Mouse (Mus musculus) stomach, postnatal 0 days (tissue): ENCODE results near the gene Fbxl4. TPM values are rescaled to one million over a fixed set of nuclear protein-coding genes. Genes with fewer than 3 reads are reported as not detected.

Source experiments
- ATAC-seq: fragments of 200-750 bp; cut with Nextera tagmentation; 2 replicates; pipeline ENCODE4 v1.8.0; 2017; ENCODE audit not compliant: low FRiP score, low TSS enrichment
- DNase-seq: peaks from one replicate; pipeline ENCODE4 v3.0.0-alpha.2; 2016; ENCODE audit warnings: low spot score
- H3K27ac ChIP-seq: fragments of 300-500 bp; sonication (generic); replicated peaks from 2 replicates; pipeline ENCODE4 v1.5.1; 2014; ENCODE audit warnings: mild to moderate bottlenecking, control low read depth
- H3K27me3 ChIP-seq: fragments of 300-500 bp; sonication (generic); 2 replicates; pipeline ENCODE4 v1.6.1; 2014; ENCODE audit warnings: low read length; ENCODE audit not compliant: control insufficient read depth, insufficient read depth
- H3K36me3 ChIP-seq: fragments of 300-500 bp; sonication (generic); 2 replicates; pipeline ENCODE4 v1.6.1; 2014; ENCODE audit warnings: low read length, mixed read lengths; ENCODE audit not compliant: control insufficient read depth, insufficient read depth
- H3K4me1 ChIP-seq: fragments of 300-500 bp; sonication (generic); replicated peaks from 2 replicates; pipeline ENCODE4 v1.6.1; 2014; ENCODE audit warnings: antibody characterized with exemption; ENCODE audit not compliant: control insufficient read depth, insufficient read depth
- H3K4me2 ChIP-seq: fragments of 300-500 bp; sonication (generic); replicated peaks from 2 replicates; pipeline ENCODE4 v1.6.1; 2014; ENCODE audit warnings: low read depth, mild to moderate bottlenecking, control low read depth, moderate library complexity
- H3K4me3 ChIP-seq: fragments of 300-500 bp; sonication (generic); 2 replicates; pipeline ENCODE4 v1.5.1; 2014; ENCODE audit warnings: low read depth, low read length, control low read depth
- H3K9ac ChIP-seq: fragments of 300-500 bp; sonication (generic); 2 replicates; pipeline ENCODE4 v1.6.1; 2014; ENCODE audit warnings: mild to moderate bottlenecking, low read length, control low read depth, mixed read lengths
- H3K9me3 ChIP-seq: fragments of 300-500 bp; sonication (generic); 2 replicates; pipeline ENCODE4 v1.6.1; 2016; ENCODE audit warnings: low read length; ENCODE audit not compliant: control insufficient read depth
- CTCF ChIP-seq: IDR thresholded peaks from 2 replicates; pipeline ENCODE4 v1.5.1; 2016; ENCODE audit warnings: antibody characterized with exemption, low read depth, mild to moderate bottlenecking, moderate library complexity
- EP300 ChIP-seq: optimal IDR thresholded peaks from 2 replicates; pipeline ENCODE3; 2016; ENCODE audit warnings: antibody characterized with exemption
- WGBS: fragments of 180-500 bp; shearing (Covaris S2); extraction: QIAGEN DNeasy Blood & Tissue Kit; methylation state at CpG from one replicate; pipeline ENCODE4 v1.1.7; 2014; 5-methylcytosine and 5-hydroxymethylcytosine counted together
- polyA plus RNA-seq: library from polyadenylated mRNA; unstranded; fragments of >200 nt; fragmentation: Nextera tagmentation; extraction: Ambion mirVana; gene quantifications from 2 replicates; pipeline ENCODE4 v1.2.1, GENCODE M21; 2015

Fbxl4 gene
- polyA plus RNA-seq, 1 experiment from 2014 or later = 11.5 TPM

DNA sequence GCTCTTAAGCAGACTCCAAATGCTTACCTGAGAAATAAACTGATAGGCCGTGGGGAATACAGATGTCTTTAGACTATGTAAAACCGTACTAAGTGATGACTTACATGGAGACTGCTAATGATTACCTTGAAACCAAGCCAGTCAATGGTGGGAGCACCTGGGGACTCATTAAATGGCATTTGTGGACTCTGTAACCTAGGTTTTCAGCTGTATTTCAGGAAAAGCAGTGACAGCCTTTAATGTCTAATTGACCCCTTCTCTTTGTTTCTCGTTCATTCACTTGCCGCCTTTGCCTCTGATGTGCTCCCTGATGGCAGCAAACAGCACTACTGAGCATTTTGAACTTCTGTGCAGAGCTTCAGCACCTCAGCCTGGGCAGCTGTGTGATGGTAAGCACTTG, 65.1 kb downstream of the Fbxl4 start:
- Histone ChIP-seq H3K4me3 (no peak overlapping the region), H3K9ac (no peak overlapping the region), H3K27me3 (no peaks in the 10 kb centered on the region), H3K9me3 (no peaks in the 10 kb centered on the region), H3K27ac (no peak overlapping the region), H3K4me1 (no peaks in the 10 kb centered on the region), H3K4me2 (no peak overlapping the region), H3K36me3 (no peaks in the 10 kb centered on the region)
- TF ChIP-seq EP300 = no peak
- TF ChIP-seq CTCF = no peak
- 91% methylated on average over 4 of the region's 4 CpGs for WGBS
- no peak for DNase-seq
- ATAC-seq = no peak

GRCm38 (mm10) chr4:22428150-22428549, 70.8 kb downstream of the Fbxl4 start:
- DNase-seq (no peak), ATAC-seq (no peak)
- no peak for TF ChIP-seq CTCF
- TF ChIP-seq EP300 = no peak
- Histone ChIP-seq H3K27me3 (no peaks in the 10 kb centered on the region), H3K9me3 (no peaks in the 10 kb centered on the region), H3K4me2 (no peak overlapping the region), H3K27ac (no peak overlapping the region), H3K36me3 (no peaks in the 10 kb centered on the region), H3K4me1 (no peaks in the 10 kb centered on the region), H3K9ac (no peak overlapping the region), H3K4me3 (no peak overlapping the region)
- WGBS = 86% methylated on average over 3 of the region's 3 CpGs

- Histone ChIP-seq H3K9ac (no peak overlapping the region), H3K4me2 (no peak overlapping the region), H3K4me1 (no peaks in the 10 kb centered on the region), H3K27me3 (no peaks in the 10 kb centered on the region), H3K4me3 (no peak overlapping the region), H3K27ac (no peak overlapping the region), H3K36me3 (no peaks in the 10 kb centered on the region), H3K9me3 (no peaks in the 10 kb centered on the region)
- 84% methylated on average over 1 of the region's 1 CpGs for WGBS
- DNase-seq (no peak), ATAC-seq (no peak)
- TF ChIP-seq CTCF (no peak), EP300 (no peak)
Measured at GRCm38 (mm10) chr4:22469575-22469974, 112.2 kb downstream of the Fbxl4 start.

GRCm38 (mm10) chr4:22476967-22477710, 119.8 kb downstream of the Fbxl4 start:
- Histone ChIP-seq H3K9me3 (no peaks in the 10 kb centered on the region), H3K4me1 (no peaks in the 10 kb centered on the region), H3K27ac (no peak overlapping the region), H3K36me3 (no peaks in the 10 kb centered on the region), H3K27me3 (peaks cover 15% of the 10 kb centered on the region; the same call in 1 of the 2 replicates), H3K4me3 (peak overlapping the region; percentile 12; the same call in 1 of the 2 replicates), H3K4me2 (peak overlapping the region; percentile 32), H3K9ac (no peak overlapping the region; the same call in 1 of the 2 replicates)
- TF ChIP-seq CTCF (peak; percentile 83), EP300 (no peak)
- ATAC-seq = no peak
- DNase-seq = peak; percentile 37
- WGBS = under 1% methylated on average over 22 of the region's 23 CpGs

DNA sequence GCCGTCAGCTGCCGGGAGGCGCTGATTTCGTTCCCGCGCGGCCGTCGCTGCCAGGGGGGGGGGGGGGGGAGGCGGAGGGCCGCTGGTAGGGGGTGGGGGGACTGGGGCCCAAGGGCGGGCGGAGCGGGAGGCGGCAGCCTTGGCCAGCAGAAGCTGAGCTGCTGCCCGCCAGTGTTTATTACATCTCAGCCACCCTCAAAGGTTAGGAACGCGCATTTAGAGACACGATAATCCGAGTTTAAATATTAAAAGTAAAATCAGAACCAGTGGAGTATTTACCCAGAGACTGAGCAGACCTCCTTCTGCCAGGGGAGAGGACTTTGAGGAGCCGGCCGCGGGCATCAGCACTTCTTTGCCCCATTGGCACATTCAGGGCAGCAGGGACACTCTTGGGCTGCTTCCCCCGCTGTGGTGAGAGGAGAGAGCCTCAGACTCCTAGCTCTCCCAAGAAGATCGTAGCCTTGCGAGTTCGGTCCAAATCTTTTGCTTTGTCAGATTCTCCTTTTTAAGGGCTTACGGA, 120.4 kb downstream of the Fbxl4 start:
- ATAC-seq (no peak), DNase-seq (peak; percentile 17)

More for the DNA sequence above, 120.4 kb downstream of the Fbxl4 start:
- no peaks in the 10 kb centered on the region for H3K4me1 ChIP-seq
- H3K9ac ChIP-seq = no peak overlapping the region
- TF ChIP-seq CTCF (no peak), EP300 (no peak)
- no peaks in the 10 kb centered on the region for H3K9me3 ChIP-seq
- WGBS = 4% methylated on average over 15 of the region's 28 CpGs
- H3K27ac ChIP-seq = no peak overlapping the region
- peak overlapping the region; percentile 32 for H3K4me2 ChIP-seq
- peak overlapping the region; percentile 12; the same call in 1 of the 2 replicates for H3K4me3 ChIP-seq
- H3K27me3 ChIP-seq = peaks cover 17% of the 10 kb centered on the region; the same call in 1 of the 2 replicates
- no peaks in the 10 kb centered on the region for H3K36me3 ChIP-seq
